Mouse (Mus musculus) adrenal gland, postnatal 25 days (tissue): ENCODE measurements around the gene Ffar4. TPM values are rescaled to one million over a fixed set of nuclear protein-coding genes. Genes with fewer than 3 reads are reported as not detected.

ENCODE experiments used
- total RNA-seq: library from RNA; stranded (reverse); gene quantifications from 2 replicates; pipeline ENCODE4 v1.2.3, GENCODE M21; 2021

The Ffar4 gene
- total RNA-seq, 1 experiment from 2014 or later: 3.9 TPM

Other genes with a start within 250 kb of the Ffar4 start
- gene Myof, start 53.5 kb upstream of the Ffar4 start, total RNA-seq: 28.3 and 29.8 TPM in 2 replicates
- gene Cep55, start 42.1 kb upstream of the Ffar4 start, total RNA-seq: 3.7 and 7.4 TPM in 2 replicates
- 11.1 and 46.2 TPM in 2 replicates for gene Rbp4, start 28.2 kb downstream of the Ffar4 start, total RNA-seq
- gene Pde6c, start 35.7 kb downstream of the Ffar4 start, total RNA-seq: not detected in 2 replicates
- gene Fra10ac1, start 127.1 kb downstream of the Ffar4 start, total RNA-seq: 19.0 and 22.8 TPM in 2 replicates
- gene Lgi1, start 167.5 kb downstream of the Ffar4 start, total RNA-seq: 1.2 and 2.0 TPM in 2 replicates